Mouse (Mus musculus) MEL (cell line): ENCODE measurements around the gene Gm5475. TPM values are rescaled to one million over a fixed set of nuclear protein-coding genes. Genes with fewer than 3 reads are reported as not detected.

Experiments used
- DNase-seq: peaks from one replicate; pipeline ENCODE4 v3.0.0; 2011; ENCODE audit warnings: low read depth, low spot score
- H3K27ac ChIP-seq: 2 replicates; pipeline ENCODE4 v1.5.1; 2012; ENCODE audit warnings: low read depth, mild to moderate bottlenecking, control low read depth, low read length, moderate library complexity; ENCODE audit not compliant: control insufficient read depth
- H3K27me3 ChIP-seq, 2 experiments: fragments of 150-350 bp in 1 of 2; sonication (generic) in 1 of 2; 2 replicates each; pipeline ENCODE4 v1.6.1; 2012; ENCODE audit warnings: low read length in 2 of 2, mild to moderate bottlenecking in 2 of 2, improper control_type of control experiment in 1 of 2, moderate library complexity in 1 of 2; ENCODE audit not compliant: insufficient read depth in 2 of 2, control insufficient read depth in 1 of 2
- H3K36me3 ChIP-seq, 2 experiments: 2 replicates each; pipeline ENCODE4 v1.6.1; 2012 to 2014; ENCODE audit warnings: low read length in 2 of 2, improper control_type of control experiment in 1 of 2, inconsistent platforms in 1 of 2, mild to moderate bottlenecking in 1 of 2; ENCODE audit not compliant: insufficient read depth in 2 of 2, control insufficient read depth in 1 of 2
- H3K4me1 ChIP-seq, 2 experiments: fragments of 150-350 bp in 1 of 2; sonication (generic) in 1 of 2; 2 replicates each; pipeline ENCODE4 v1.6.1; 2012; ENCODE audit warnings: low read length in 2 of 2, improper control_type of control experiment in 1 of 2, mild to moderate bottlenecking in 1 of 2; ENCODE audit not compliant: insufficient read depth in 2 of 2, control insufficient read depth in 1 of 2
- H3K4me3 ChIP-seq, 2 experiments: fragments of 150-350 bp in 1 of 2; sonication (generic) in 1 of 2; 2 replicates each; pipeline ENCODE4 v1.5.1; 2012; ENCODE audit warnings: low read depth in 2 of 2, low read length in 2 of 2, mild to moderate bottlenecking in 2 of 2, moderate library complexity in 2 of 2, control low read depth in 1 of 2, improper control_type of control experiment in 1 of 2; ENCODE audit not compliant: control insufficient read depth in 1 of 2, insufficient read depth in 1 of 2
- H3K79me2 ChIP-seq: 2 replicates; pipeline ENCODE4 v1.6.1; 2012; ENCODE audit warnings: mild to moderate bottlenecking, low read length, moderate library complexity; ENCODE audit not compliant: control insufficient read depth, poor library complexity, insufficient read depth
- H3K9ac ChIP-seq: 2 replicates; pipeline ENCODE4 v1.6.1; 2012; ENCODE audit warnings: low read depth, mild to moderate bottlenecking, control low read depth, low read length, moderate library complexity; ENCODE audit not compliant: control insufficient read depth, poor library complexity, severe bottlenecking
- H3K9me3 ChIP-seq: fragments of 150-350 bp; sonication (generic); replicated peaks from 2 replicates; pipeline ENCODE4 v1.6.1; 2012; ENCODE audit warnings: mild to moderate bottlenecking, low read length, improper control_type of control experiment, moderate library complexity; ENCODE audit not compliant: insufficient read depth
- CHD2 ChIP-seq: IDR thresholded peaks from 2 replicates; pipeline ENCODE4 v1.6.1; 2011; ENCODE audit warnings: low read length, improper control_type of control experiment
- EP300 ChIP-seq, 2 experiments: IDR thresholded peaks; 2 replicates each; pipeline ENCODE4 v1.6.1; 2011; ENCODE audit warnings: improper control_type of control experiment in 2 of 2, low read length in 2 of 2, low read depth in 1 of 2, mild to moderate bottlenecking in 1 of 2
- HCFC1 ChIP-seq: IDR thresholded peaks from 2 replicates; pipeline ENCODE4 v1.6.1; 2012; ENCODE audit warnings: low read depth, mild to moderate bottlenecking, inconsistent platforms, low read length, improper control_type of control experiment, moderate library complexity
- JUND ChIP-seq: IDR thresholded peaks from 2 replicates; pipeline ENCODE4 v1.6.1; 2011; ENCODE audit warnings: low read depth, mild to moderate bottlenecking, improper control_type of control experiment, low read length
- KAT2A ChIP-seq: conservative IDR thresholded peaks from 2 replicates; pipeline ENCODE4 v1.6.1; 2012; ENCODE audit warnings: low read depth, low read length, improper control_type of control experiment, inconsistent platforms
- MAFK ChIP-seq: IDR thresholded peaks from 2 replicates; pipeline ENCODE4 v1.6.1; 2011; ENCODE audit warnings: low read depth, mild to moderate bottlenecking, low read length, improper control_type of control experiment, borderline replicate concordance
- MAX ChIP-seq: IDR thresholded peaks from 2 replicates; pipeline ENCODE4 v1.6.1; 2011; ENCODE audit warnings: low read length, improper control_type of control experiment
- MAZ ChIP-seq: IDR thresholded peaks from 2 replicates; pipeline ENCODE4 v1.6.1; 2012; ENCODE audit warnings: low read depth, mild to moderate bottlenecking, inconsistent platforms, low read length, improper control_type of control experiment
- MXI1 ChIP-seq: IDR thresholded peaks from 2 replicates; pipeline ENCODE4 v1.6.1; 2011; ENCODE audit warnings: mild to moderate bottlenecking, low read depth, low read length, improper control_type of control experiment
- MYC ChIP-seq: IDR thresholded peaks from 2 replicates; pipeline ENCODE4 v1.6.1; 2011; ENCODE audit warnings: low read depth, mild to moderate bottlenecking, low read length, improper control_type of control experiment, moderate library complexity
- NELFE ChIP-seq: IDR thresholded peaks from 2 replicates; pipeline ENCODE4 v1.6.1; 2011; ENCODE audit warnings: low read depth, low read length, improper control_type of control experiment
- POLR2A ChIP-seq, 2 experiments: IDR thresholded peaks; 2 replicates each; pipeline ENCODE4 v1.6.1; 2011 to 2012; ENCODE audit warnings: low read length in 2 of 2, mild to moderate bottlenecking in 2 of 2, control low read depth in 1 of 2, improper control_type of control experiment in 1 of 2, low read depth in 1 of 2, moderate library complexity in 1 of 2; ENCODE audit not compliant: control insufficient read depth in 1 of 2, insufficient read depth in 1 of 2, poor library complexity in 1 of 2
- SMC3 ChIP-seq: IDR thresholded peaks from 2 replicates; pipeline ENCODE4 v1.6.1; 2011; ENCODE audit warnings: low read depth, low read length, improper control_type of control experiment
- TCF12 ChIP-seq: IDR thresholded peaks from 2 replicates; pipeline ENCODE4 v1.6.1; 2014; ENCODE audit warnings: low read depth, mild to moderate bottlenecking, inconsistent platforms, low read length, improper control_type of control experiment, moderate library complexity
- USF1 ChIP-seq: IDR thresholded peaks from 2 replicates; pipeline ENCODE4 v1.6.1; 2014; ENCODE audit warnings: low read depth, mild to moderate bottlenecking, inconsistent platforms, low read length, improper control_type of control experiment, moderate library complexity
- ZC3H11A ChIP-seq: IDR thresholded peaks from 2 replicates; pipeline ENCODE4 v1.6.1; 2012; ENCODE audit warnings: low read depth, mild to moderate bottlenecking, inconsistent platforms, low read length, improper control_type of control experiment
- ZKSCAN1 ChIP-seq: IDR thresholded peaks from 2 replicates; pipeline ENCODE4 v1.6.1; 2012; ENCODE audit warnings: low read depth, mild to moderate bottlenecking, inconsistent platforms, low read length, improper control_type of control experiment, moderate library complexity
- ZNF384 ChIP-seq: IDR thresholded peaks from 2 replicates; pipeline ENCODE4 v1.6.1; 2012; ENCODE audit warnings: low read depth, mild to moderate bottlenecking, inconsistent platforms, low read length, improper control_type of control experiment
- polyA plus RNA-seq, 2 experiments: library from polyadenylated mRNA; stranded (reverse) in 1 of 2; unstranded in 1 of 2; fragments of >175 nt in 1 of 2; fragments of >200 nt in 1 of 2; gene quantifications; 2 replicates each; pipeline versions ENCODE4 v1.2.1 to v1.2.4; 2012; ENCODE audit warnings: low replicate concordance in 2 of 2, low read depth in 1 of 2; ENCODE audit not compliant: insufficient read length in 2 of 2, insufficient read depth in 1 of 2, missing spikeins in 1 of 2
- total RNA-seq: library from RNA; depleted of rRNA; stranded (reverse); fragments of 300-350 nt; gene quantifications from 2 replicates; pipeline ENCODE4 v1.2.3, GENCODE M21; 2012

The Gm5475 gene
- total and polyA plus RNA-seq, 3 experiments, result 0.14 to 0.15 TPM; not detected in 1

DNA sequence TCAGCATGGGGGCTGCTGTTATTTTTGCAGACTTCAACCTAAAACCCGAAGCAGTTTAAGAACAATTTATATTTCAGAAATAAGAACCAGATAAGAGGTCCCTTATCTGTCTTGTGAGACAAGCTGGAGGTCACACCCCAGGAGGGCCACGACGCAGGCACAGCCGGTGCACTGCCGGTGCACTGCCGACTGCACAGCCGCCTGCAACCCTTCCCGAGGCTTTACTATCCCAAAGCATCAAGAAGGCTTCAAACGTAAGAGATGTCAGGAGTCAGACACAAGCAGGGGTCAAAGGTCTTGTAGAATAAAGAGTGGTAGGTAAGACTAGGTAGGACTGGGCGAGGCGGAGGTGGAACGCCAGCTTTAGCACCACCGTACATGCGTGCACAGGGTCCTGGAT, 19.6 kb upstream of the Gm5475 start:
- Histone ChIP-seq H3K9ac (no peak overlapping the region), H3K27ac (no peak overlapping the region), H3K27me3 (no peaks in the 10 kb centered on the region), H3K4me1 (peaks cover 2 to 3% of the 10 kb centered on the region in 2 experiments; a peak in 2 of 4 replicates), H3K4me3 (no peak overlapping the region), H3K36me3 (peaks cover 3 to 50% of the 10 kb centered on the region in 2 experiments), H3K79me2 (no peaks in the 10 kb centered on the region), H3K9me3 (no peaks in the 10 kb centered on the region)
- no peak for DNase-seq
- TF ChIP-seq MXI1 (no peak), EP300 (IDR thresholded peaks at IDR 0.05; ENCODE audit: low read depth in 1 of 2, low read length in 2 of 2) (0 out of 4 replicates have a peak, but pooled peaks of 1 of the 2 experiments have one; percentile 15)

DNA sequence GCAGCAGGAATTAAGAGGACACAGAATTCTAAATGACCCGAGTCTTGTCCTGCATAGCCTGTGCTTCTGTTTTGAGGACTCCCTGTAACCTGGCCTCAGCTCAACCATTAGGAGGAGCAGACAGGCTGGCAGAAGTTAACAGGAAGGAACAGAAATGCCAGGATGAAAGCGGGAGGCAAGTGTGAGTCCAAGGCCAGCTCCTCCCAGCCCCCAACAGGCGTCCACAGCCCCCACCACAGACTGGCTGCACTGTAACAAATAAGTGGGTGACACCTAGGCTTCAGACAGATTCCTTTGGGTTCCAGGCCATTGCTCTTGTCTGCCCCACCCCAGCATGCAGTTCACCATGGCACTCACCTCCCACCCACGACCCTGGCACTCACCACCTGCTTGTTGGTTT, 19.1 kb upstream of the Gm5475 start:
- no peak overlapping the region for H3K27ac ChIP-seq
- H3K36me3 ChIP-seq, result peaks cover 3 to 50% of the 10 kb centered on the region in 2 experiments
- H3K9me3 ChIP-seq, result no peaks in the 10 kb centered on the region
- TF ChIP-seq ZNF384 (no peak), POLR2A (IDR thresholded peaks at IDR 0.05; ENCODE audit: control insufficient read depth in 1 of 2, insufficient read depth in 1 of 2, low read depth in 1 of 2, low read length in 2 of 2, poor library complexity in 1 of 2) (no peak), MXI1 (no peak), ZKSCAN1 (no peak), KAT2A (no peak), ZC3H11A (no peak), JUND (no peak), NELFE (no peak), MAZ (no peak), EP300 (IDR thresholded peaks at IDR 0.05; ENCODE audit: low read depth in 1 of 2, low read length in 2 of 2) (no peak), CHD2 (no peak), MAX (no peak), SMC3 (no peak), MAFK (no peak), TCF12 (no peak), MYC (no peak), HCFC1 (no peak), USF1 (no peak)
- H3K27me3 ChIP-seq, result no peaks in the 10 kb centered on the region
- H3K79me2 ChIP-seq, result no peaks in the 10 kb centered on the region
- no peak overlapping the region for H3K4me3 ChIP-seq
- no peak for DNase-seq
- H3K4me1 ChIP-seq, result peaks cover 2 to 3% of the 10 kb centered on the region in 2 experiments; a peak in 2 of 4 replicates
- no peak overlapping the region for H3K9ac ChIP-seq
